Mouse (Mus musculus) limb, embryonic 14.5 days (tissue): Measurements from ENCODE around the gene Ano4. TPM values are rescaled to one million over a fixed set of nuclear protein-coding genes. Genes with fewer than 3 reads are reported as not detected.

Source experiments
- ATAC-seq: fragments of 200-750 bp; cut with Nextera tagmentation; 2 replicates; pipeline ENCODE4 v1.8.0; 2017; ENCODE audit warnings: low read depth, moderate number of reproducible peaks, moderate TSS enrichment; ENCODE audit not compliant: low FRiP score
- DNase-seq: peaks from one replicate; pipeline ENCODE4 v3.0.0-alpha.2; 2015; ENCODE audit warnings: low spot score
- H3K27ac ChIP-seq: fragments of 300-500 bp; sonication (generic); replicated peaks from 2 replicates; pipeline ENCODE4 v1.5.1; 2014; ENCODE audit warnings: low read depth, mild to moderate bottlenecking, low read length, moderate library complexity, mixed read lengths
- H3K27me3 ChIP-seq: fragments of 300-500 bp; sonication (generic); 2 replicates; pipeline ENCODE4 v1.6.1; 2014; ENCODE audit warnings: low read length, mixed read lengths; ENCODE audit not compliant: control insufficient read depth, insufficient read depth
- H3K36me3 ChIP-seq: fragments of 300-500 bp; sonication (generic); 2 replicates; pipeline ENCODE4 v1.6.1; 2014; ENCODE audit warnings: mild to moderate bottlenecking, low read length, moderate library complexity, mixed read lengths; ENCODE audit not compliant: control insufficient read depth, insufficient read depth
- H3K4me1 ChIP-seq: fragments of 300-500 bp; sonication (generic); 2 replicates; pipeline ENCODE4 v1.6.1; 2014; ENCODE audit warnings: antibody characterized with exemption, low read length, mixed read lengths; ENCODE audit not compliant: control insufficient read depth, insufficient read depth
- H3K4me2 ChIP-seq: fragments of 300-500 bp; sonication (generic); replicated peaks from 2 replicates; pipeline ENCODE4 v1.6.1; 2014; ENCODE audit warnings: low read depth, mild to moderate bottlenecking, low read length, moderate library complexity; ENCODE audit not compliant: severe bottlenecking
- H3K4me3 ChIP-seq: fragments of 300-500 bp; sonication (generic); replicated peaks from 2 replicates; pipeline ENCODE4 v1.5.1; 2014; ENCODE audit warnings: low read length
- H3K9ac ChIP-seq: fragments of 300-500 bp; sonication (generic); 2 replicates; pipeline ENCODE4 v1.6.1; 2014; ENCODE audit warnings: mild to moderate bottlenecking, low read depth, low read length, moderate library complexity; ENCODE audit not compliant: severe bottlenecking
- H3K9me3 ChIP-seq: fragments of 300-500 bp; sonication (generic); 2 replicates; pipeline ENCODE4 v1.6.1; 2016; ENCODE audit warnings: low read length; ENCODE audit not compliant: control insufficient read depth
- POLR2A ChIP-seq: fragments of 200-500 bp; IDR thresholded peaks from 2 replicates; pipeline ENCODE4 v1.8.0; 2012; ENCODE audit warnings: inconsistent platforms, mild to moderate bottlenecking, moderate library complexity, borderline replicate concordance; ENCODE audit not compliant: insufficient read depth, insufficient read length; ENCODE audit errors: extremely low read depth
- WGBS: fragments of 180-500 bp; shearing (Covaris S2); extraction: QIAGEN DNeasy Blood & Tissue Kit; methylation state at CpG from one replicate; pipeline ENCODE4 v1.1.7; 2014; 5-methylcytosine and 5-hydroxymethylcytosine counted together
- polyA plus RNA-seq, 2 experiments: library from polyadenylated mRNA; depleted of rRNA in 1 of 2; stranded (reverse) in 1 of 2; unstranded in 1 of 2; fragments of >200 nt; fragmentation: Nextera tagmentation in 1 of 2; extraction: Ambion mirVana in 1 of 2; gene quantifications; 2 replicates each; pipeline versions ENCODE4 v1.2.1 to v1.2.3; 2012 to 2014

The Ano4 gene
- polyA plus RNA-seq, 2 experiments, result 0.50 to 1.0 TPM

DNA sequence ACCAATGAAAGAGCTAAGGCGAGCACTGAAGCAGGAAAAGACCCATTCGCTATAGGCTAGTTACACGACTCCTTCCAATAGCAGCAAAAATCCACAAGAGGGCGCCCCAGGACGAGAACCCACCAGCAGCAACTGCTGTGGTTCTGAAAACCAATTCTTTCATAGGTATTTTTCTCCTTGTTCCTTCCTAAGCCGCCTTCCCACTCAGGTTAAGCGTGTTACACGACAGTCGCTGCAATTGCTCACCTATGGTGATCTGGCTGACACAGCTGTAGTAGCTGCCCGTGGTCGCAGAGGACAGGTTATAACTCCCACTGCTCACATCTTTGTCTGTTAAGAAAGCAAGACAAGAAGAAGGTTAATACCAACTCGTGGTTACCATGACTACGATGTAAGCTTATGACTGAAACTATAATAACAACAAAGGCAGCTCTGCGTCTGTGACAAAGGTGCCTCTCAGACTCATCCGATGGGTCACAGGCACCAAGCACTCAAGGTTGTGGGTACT is 17.5 kb downstream of the Ano4 start:
- H3K27me3 ChIP-seq, result no peaks in the 10 kb centered on the region
- H3K4me1 ChIP-seq, result no peaks in the 10 kb centered on the region
- DNase-seq (peak; percentile 69), ATAC-seq (no peak; the same call in 1 of the 2 replicates)
- no peak overlapping the region for H3K4me2 ChIP-seq
- H3K9ac ChIP-seq, result no peak overlapping the region
- no peak overlapping the region for H3K27ac ChIP-seq
- no peaks in the 10 kb centered on the region for H3K9me3 ChIP-seq
- no peaks in the 10 kb centered on the region for H3K36me3 ChIP-seq
- TF ChIP-seq POLR2A, result no peak
- no peak overlapping the region for H3K4me3 ChIP-seq
- WGBS, result 34% methylated on average over 15 of the region's 15 CpGs

DNA sequence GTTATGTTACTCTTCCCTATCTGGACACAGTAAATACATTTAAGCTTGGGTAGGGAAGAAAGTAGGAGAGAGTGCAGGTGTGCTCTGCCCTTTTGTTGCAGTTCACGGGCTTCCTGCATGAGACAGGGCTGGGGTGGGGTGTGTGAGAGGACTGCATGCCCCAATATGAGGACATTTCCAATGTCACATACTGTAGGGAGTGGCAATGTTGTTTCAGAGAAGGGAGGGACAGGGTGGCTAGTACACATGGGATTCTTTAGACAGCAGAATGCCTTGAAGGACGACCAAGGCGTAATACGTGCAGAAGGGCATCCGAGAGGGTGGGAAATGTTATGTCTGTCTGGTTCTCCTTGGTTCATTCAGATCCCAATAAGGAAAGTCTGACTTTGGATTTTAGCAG is 18.2 kb downstream of the Ano4 start:
- Histone ChIP-seq H3K27ac (no peak overlapping the region), H3K4me1 (no peaks in the 10 kb centered on the region), H3K9me3 (no peaks in the 10 kb centered on the region), H3K36me3 (no peaks in the 10 kb centered on the region), H3K4me2 (no peak overlapping the region), H3K4me3 (no peak overlapping the region), H3K27me3 (no peaks in the 10 kb centered on the region), H3K9ac (no peak overlapping the region)
- TF ChIP-seq POLR2A, result no peak
- no peak for DNase-seq
- ATAC-seq, result no peak
- WGBS, result 87% methylated on average over 5 of the region's 5 CpGs

DNA sequence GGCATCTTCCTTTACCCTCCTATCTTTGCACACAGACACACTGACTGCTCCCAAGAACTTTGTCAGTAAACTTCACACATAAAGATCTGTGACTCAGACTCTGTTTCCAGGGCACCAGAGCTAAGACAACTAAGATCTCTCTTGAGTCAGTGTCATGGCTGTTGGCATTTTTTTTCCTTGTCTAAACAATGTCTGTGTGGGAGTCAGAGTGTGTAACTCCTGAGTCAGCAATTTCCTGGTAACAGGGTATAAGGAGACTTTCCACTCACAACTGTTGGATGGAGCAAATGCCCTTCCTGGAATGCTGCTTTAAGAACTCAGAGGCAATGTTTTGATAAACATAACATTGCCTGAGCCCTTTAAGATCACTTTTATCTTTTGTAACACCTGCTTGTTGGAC is 37.0 kb downstream of the Ano4 start:
- TF ChIP-seq POLR2A, result no peak
- no peak for DNase-seq
- Histone ChIP-seq H3K27ac (no peak overlapping the region), H3K4me1 (no peaks in the 10 kb centered on the region), H3K4me2 (no peak overlapping the region), H3K4me3 (no peak overlapping the region), H3K9ac (no peak overlapping the region), H3K36me3 (no peaks in the 10 kb centered on the region), H3K27me3 (no peaks in the 10 kb centered on the region), H3K9me3 (no peaks in the 10 kb centered on the region)
- ATAC-seq, result no peak

DNA sequence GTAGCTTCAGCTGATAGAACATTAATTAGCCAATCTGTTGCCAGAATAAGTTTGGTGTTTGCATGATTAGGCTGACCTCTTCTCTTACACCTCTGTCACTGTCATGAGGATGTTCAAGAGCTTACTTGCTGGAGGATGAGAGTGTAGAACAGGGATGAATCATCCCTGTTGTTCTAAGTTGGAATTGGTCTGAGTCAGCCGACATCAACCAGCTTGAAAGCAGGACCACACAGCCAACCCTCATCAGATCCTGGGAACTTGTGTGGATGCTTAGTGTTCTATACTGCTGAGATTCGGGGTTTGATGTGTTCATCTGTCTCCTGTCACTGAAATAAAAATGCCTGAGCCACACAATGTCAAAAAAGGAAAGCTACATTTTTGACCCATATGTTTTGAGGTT is 44.2 kb downstream of the Ano4 start:
- DNase-seq (no peak), ATAC-seq (no peak)
- H3K9ac ChIP-seq, result no peak overlapping the region
- H3K27me3 ChIP-seq, result no peaks in the 10 kb centered on the region
- 64% methylated on average over 2 of the region's 2 CpGs for WGBS
- no peak overlapping the region for H3K27ac ChIP-seq
- H3K4me2 ChIP-seq, result no peak overlapping the region
- H3K4me1 ChIP-seq, result no peaks in the 10 kb centered on the region
- H3K4me3 ChIP-seq, result no peak overlapping the region
- no peak for TF ChIP-seq POLR2A
- H3K36me3 ChIP-seq, result no peaks in the 10 kb centered on the region
- no peaks in the 10 kb centered on the region for H3K9me3 ChIP-seq

DNA sequence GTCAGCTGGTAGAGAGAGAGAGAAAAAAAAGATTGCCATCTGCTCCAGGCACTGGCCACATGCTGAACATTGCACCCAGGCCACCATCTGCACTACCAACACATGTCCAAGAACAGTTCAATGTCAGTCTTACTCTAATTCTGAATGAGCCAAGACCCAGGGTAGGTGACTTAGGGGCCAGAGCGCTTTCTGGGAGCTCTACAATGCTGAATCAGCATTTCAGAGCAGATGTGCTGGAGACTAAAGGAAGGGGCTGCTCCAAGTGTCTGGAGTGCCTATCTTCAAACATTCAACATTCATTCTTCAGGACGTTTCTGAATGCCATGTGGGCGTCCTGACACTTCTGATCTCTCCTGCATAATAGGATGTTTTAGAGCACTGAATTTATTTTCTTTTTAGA is 51.8 kb downstream of the Ano4 start:
- WGBS, result 72% methylated on average over 3 of the region's 3 CpGs
- no peak overlapping the region for H3K27ac ChIP-seq
- no peak for TF ChIP-seq POLR2A
- no peak overlapping the region for H3K9ac ChIP-seq
- no peaks in the 10 kb centered on the region for H3K9me3 ChIP-seq
- H3K4me1 ChIP-seq, result no peaks in the 10 kb centered on the region
- no peaks in the 10 kb centered on the region for H3K36me3 ChIP-seq
- no peaks in the 10 kb centered on the region for H3K27me3 ChIP-seq
- DNase-seq, result no peak
- H3K4me2 ChIP-seq, result no peak overlapping the region
- no peak for ATAC-seq
- H3K4me3 ChIP-seq, result no peak overlapping the region

DNA sequence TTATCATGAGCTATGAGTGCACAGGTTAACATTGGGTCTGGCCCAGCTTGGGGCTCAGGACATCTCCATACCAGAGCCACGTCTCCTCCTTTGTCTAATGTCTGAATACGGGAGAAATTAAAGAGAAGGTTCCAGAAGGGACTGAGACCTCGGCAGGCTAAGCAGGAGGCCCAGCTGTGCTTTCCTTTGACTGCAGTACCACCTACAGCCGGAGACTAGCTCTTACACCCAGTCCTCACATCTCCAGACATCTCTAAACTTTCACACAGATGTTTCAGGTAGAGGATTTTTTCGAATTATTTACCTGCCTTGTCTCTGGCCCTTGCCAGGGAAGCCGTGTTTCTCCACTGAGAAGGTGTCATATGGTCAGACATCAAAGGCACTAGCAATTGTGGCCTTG is 53.9 kb downstream of the Ano4 start:
- Histone ChIP-seq H3K4me3 (no peak overlapping the region), H3K4me1 (no peaks in the 10 kb centered on the region), H3K27ac (no peak overlapping the region), H3K9ac (no peak overlapping the region), H3K9me3 (no peaks in the 10 kb centered on the region), H3K36me3 (no peaks in the 10 kb centered on the region), H3K27me3 (no peaks in the 10 kb centered on the region), H3K4me2 (no peak overlapping the region)
- no peak for TF ChIP-seq POLR2A
- 64% methylated on average over 6 of the region's 6 CpGs for WGBS
- ATAC-seq (no peak), DNase-seq (no peak)
